ENCODE assay signal across 10 mouse cellular contexts in the genomic region with DNA sequence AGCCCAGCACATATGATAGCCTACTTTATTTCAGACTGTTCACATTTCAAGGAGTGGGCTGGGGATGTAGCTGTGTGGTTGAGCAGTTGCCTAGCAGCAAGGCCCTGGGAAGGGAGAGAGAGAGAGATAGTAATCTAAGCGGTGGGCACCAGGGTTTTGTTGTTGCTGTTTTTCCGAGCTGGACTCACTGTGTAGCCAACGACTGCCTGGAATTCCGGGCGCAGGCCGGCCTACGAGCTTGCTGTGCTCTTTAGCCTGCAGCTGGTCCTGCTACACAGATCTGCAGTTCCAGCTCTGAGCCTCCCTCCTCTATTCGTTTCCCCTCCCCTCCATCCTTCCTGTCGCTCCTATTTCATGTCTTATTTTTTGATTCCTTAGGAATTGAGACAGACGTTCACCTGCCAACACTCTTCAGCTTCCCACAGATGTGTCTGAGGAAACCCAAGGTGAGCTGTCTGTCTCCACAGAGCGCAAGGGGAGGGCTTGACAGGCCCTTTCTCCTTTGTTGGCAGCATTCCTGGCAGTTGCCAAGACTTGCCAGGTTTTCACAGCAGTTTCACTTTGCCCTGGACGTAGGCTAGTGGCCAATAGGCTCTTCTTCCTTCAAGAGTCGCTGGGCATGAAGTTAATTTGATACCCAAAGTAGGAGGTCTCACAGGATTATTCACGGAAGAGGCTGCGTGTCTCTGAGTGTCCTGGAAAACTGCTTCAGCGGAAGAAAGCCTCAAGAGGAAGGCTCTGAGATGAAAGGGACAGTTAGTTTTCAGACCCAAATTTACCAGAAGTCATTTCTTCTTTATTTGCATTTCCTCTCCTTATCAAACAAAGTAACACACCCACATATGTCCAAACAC. TPM values are rescaled to one million over a fixed set of nuclear protein-coding genes. Genes with fewer than 3 reads are reported as not detected.
DNase-seq lines count a peak whose midpoint lies in the region; ATAC-seq lines count a peak whose summit lies in the region.
"Had no signal": no experiment of that assay in that cellular context is flagged by ENCODE, and none has a peak within 500 bp of the region (broad histone marks: within the 10 kb centered on the region; RNA-seq: fewer than 3 reads in every experiment).

No protein-coding gene starts in this region.

- no peak overlapping the region for H3K4me2 ChIP-seq in limb, embryonic 11.5 days (ENCODE audit: low read depth, severe bottlenecking)
- H3K4me2 ChIP-seq in neural tube, embryonic 11.5 days (ENCODE audit: low read depth) = no peak overlapping the region
- H3K4me2 ChIP-seq: liver, embryonic 13.5 days had no signal

- WGBS in limb, embryonic 11.5 days = 43% methylated on average over 16 of the region's 16 CpGs
- 39% methylated on average over 16 of the region's 16 CpGs for WGBS in neural tube, embryonic 11.5 days

- no peak overlapping the region for H3K4me3 ChIP-seq in limb, embryonic 11.5 days (ENCODE audit: low read depth, low read length)
- H3K4me3 ChIP-seq in neural tube, embryonic 11.5 days (ENCODE audit: low read depth, low read length) = no peak overlapping the region
- H3K4me3 ChIP-seq: liver, embryonic 13.5 days had no signal

- intact Hi-C loops in gastrocnemius, postnatal 14 days (cut with DNase I; ENCODE audit: low total_unique reads) = no loop called here

- no peaks in the 10 kb centered on the region for H3K36me3 ChIP-seq in limb, embryonic 11.5 days (ENCODE audit: control insufficient read depth, insufficient read depth, low read length)
- H3K36me3 ChIP-seq in neural tube, embryonic 11.5 days (ENCODE audit: control insufficient read depth, insufficient read depth, low read length) = no peaks in the 10 kb centered on the region
- H3K36me3 ChIP-seq: G1E; liver, embryonic 13.5 days had no signal

- H3K27me3 ChIP-seq in limb, embryonic 11.5 days (ENCODE audit: control insufficient read depth, insufficient read depth, low read length) = no peaks in the 10 kb centered on the region
- no peaks in the 10 kb centered on the region for H3K27me3 ChIP-seq in neural tube, embryonic 11.5 days (ENCODE audit: control insufficient read depth, insufficient read depth, low read length)

- DNase-seq in left cerebral cortex, adult 8-10 months (ENCODE audit: low spot score in 2 of 2) = peak; percentile 25 to 53
- DNase-seq in left cerebral cortex, adult 11 months (ENCODE audit: low spot score) = no peak
- peak; percentile 71 to 78 for DNase-seq in cerebellum, postnatal 14 days
- peak; percentile 56 for DNase-seq in gastrocnemius, postnatal 14 days
- DNase-seq in kidney, adult 18-20 months = peak; percentile 86
- DNase-seq in limb, embryonic 11.5 days (ENCODE audit: low spot score) = peak; percentile 58
- peak; percentile 43 for DNase-seq in neural tube, embryonic 11.5 days (ENCODE audit: low spot score)
- peak; percentile 70 to 81 for DNase-seq in urinary bladder, postnatal 36 days (ENCODE audit: low spot score in 2 of 2)
- DNase-seq: liver, embryonic 13.5 days had no signal

- H3K9me3 ChIP-seq in limb, embryonic 11.5 days (ENCODE audit: control insufficient read depth, low read length) = no peaks in the 10 kb centered on the region
- no peaks in the 10 kb centered on the region for H3K9me3 ChIP-seq in neural tube, embryonic 11.5 days (ENCODE audit: control insufficient read depth, low read length)
- H3K9me3 ChIP-seq: G1E; liver, embryonic 13.5 days had no signal

- ATAC-seq in limb, embryonic 11.5 days (ENCODE audit: insufficient number of reproducible peaks, low FRiP score, low TSS enrichment, low read depth) = peak; percentile 61; the same call in 1 of the 2 replicates
- ATAC-seq in neural tube, embryonic 11.5 days (ENCODE audit: insufficient read depth, low FRiP score, low TSS enrichment) = no peak

- H3K4me1 ChIP-seq in limb, embryonic 11.5 days (ENCODE audit: control insufficient read depth, insufficient read depth, low read length) = peaks cover 15% of the 10 kb centered on the region; the same call in 1 of the 2 replicates
- H3K4me1 ChIP-seq in neural tube, embryonic 11.5 days (ENCODE audit: control insufficient read depth, insufficient read depth, low read length) = peaks cover 5% of the 10 kb centered on the region; the same call in 1 of the 2 replicates

- H3K9ac ChIP-seq in limb, embryonic 11.5 days (ENCODE audit: low read length) = no peak overlapping the region
- no peak overlapping the region for H3K9ac ChIP-seq in neural tube, embryonic 11.5 days (ENCODE audit: low read length)
- H3K9ac ChIP-seq: liver, embryonic 13.5 days had no signal

- peak overlapping the region; percentile 5; the same call in 1 of the 2 replicates for H3K27ac ChIP-seq in limb, embryonic 11.5 days (replicated peaks; ENCODE audit: low read depth, low read length)
- H3K27ac ChIP-seq in neural tube, embryonic 11.5 days (ENCODE audit: low read depth, low read length) = no peak overlapping the region
- H3K27ac ChIP-seq: liver, embryonic 13.5 days had no signal

RNA-seq across cellular contexts. Expression of gene Nfkbia, which starts 28.2 kb away (rescaled TPM):
- total RNA-seq in left cerebral cortex, adult 8-10 months (2022) = 10 to 100 TPM; 30.4 to 36.8 (median 35.1) TPM
- 10 to 100 TPM; 22.8 to 38.3 TPM for total RNA-seq in gastrocnemius, postnatal 14 days (2021)
- 65.1 and 70.4 TPM in 2 replicates for polyA plus RNA-seq in limb, embryonic 11.5 days (2014; fragmentation: Nextera tagmentation; extraction: Ambion mirVana)
- polyA plus RNA-seq in neural tube, embryonic 11.5 days (2014; fragmentation: Nextera tagmentation; extraction: Ambion mirVana) = 44.7 and 46.9 TPM in 2 replicates
